ENCODE assay signal across 7 mouse cellular contexts in genomic region chr8:70166504-70167110, GRCm38 (mm10). TPM values are rescaled to one million over a fixed set of nuclear protein-coding genes. Genes with fewer than 3 reads are reported as not detected.
DNase-seq lines count a peak whose midpoint lies in the region; ATAC-seq and TF ChIP-seq lines count a peak whose summit lies in the region.

No protein-coding gene starts in this region.

- peak; percentile 90 for TF ChIP-seq CTCF in small intestine, adult 2 months (IDR thresholded peaks at IDR 0.05; ENCODE audit: extremely low read depth, insufficient read length, insufficient replicate concordance, low read depth, low read length)

- no peak overlapping the region for H3K27ac ChIP-seq in hindbrain, embryonic 12.5 days
- no peak overlapping the region for H3K27ac ChIP-seq in small intestine, adult 2 months (ENCODE audit: insufficient read depth, low read depth, low read length)

- H3K4me1 ChIP-seq in hindbrain, embryonic 12.5 days: peaks cover 3% of the 10 kb centered on the region; the same call in 1 of the 2 replicates
- peaks cover 16% of the 10 kb centered on the region for H3K4me1 ChIP-seq in small intestine, adult 2 months (ENCODE audit: control insufficient read depth, insufficient read depth, insufficient read length, low read length)

- peak overlapping the region; percentile 18; the same call in 1 of the 2 replicates for H3K9ac ChIP-seq in hindbrain, embryonic 12.5 days

- TF ChIP-seq POLR2A in small intestine, adult 2 months (IDR thresholded peaks at IDR 0.05; ENCODE audit: low read depth, low read length): no peak

- peaks cover 29% of the 10 kb centered on the region for H3K27me3 ChIP-seq in hindbrain, embryonic 12.5 days
- H3K27me3 ChIP-seq in small intestine, adult 2 months (ENCODE audit: control insufficient read depth, insufficient read depth, low read length): 0 out of 2 replicates have a peak, but pooled peaks cover 3% of the 10 kb centered on the region

- intact Hi-C loops in left cerebral cortex, postnatal 25 days (cut with DNase I): loop anchor here (1.0 to 2.0 kb wide), 2 partner anchors 79 to 248 kb away; no protein-coding TSS in a partner anchor

- H3K4me3 ChIP-seq in hindbrain, embryonic 12.5 days: peak overlapping the region; percentile 17; the same call in 1 of the 2 replicates
- peak overlapping the region; percentile 44 for H3K4me3 ChIP-seq in small intestine, adult 2 months (ENCODE audit: low read depth, low read length)

- 2% methylated on average over 18 of the region's 21 CpGs for WGBS in hindbrain, embryonic 12.5 days
- 3% methylated on average over 21 of the region's 21 CpGs for WGBS in small intestine, adult 2 months

- peak overlapping the region; percentile 51 for H3K4me2 ChIP-seq in hindbrain, embryonic 12.5 days (replicated peaks)

- ATAC-seq in frontal cortex, adult (ENCODE audit: low TSS enrichment): peak; percentile 66
- peak; percentile 81 for ATAC-seq in hindbrain, embryonic 12.5 days (ENCODE audit: low FRiP score)

- no peaks in the 10 kb centered on the region for H3K9me3 ChIP-seq in hindbrain, embryonic 12.5 days (replicated peaks)

- H3K36me3 ChIP-seq in hindbrain, embryonic 12.5 days: no peaks in the 10 kb centered on the region
- H3K36me3 ChIP-seq in small intestine, adult 2 months (ENCODE audit: control insufficient read depth, insufficient read depth, low read length): no peaks in the 10 kb centered on the region

- peak; percentile 70 for DNase-seq in WW6 (ENCODE audit: low read depth, low spot score)
- DNase-seq in cerebellum, adult 9-10 months: peak; percentile 65
- peak; percentile 26 to 27 for DNase-seq in left cerebral cortex, postnatal 25 days (ENCODE audit: low spot score in 2 of 2)
- peak; percentile 85 for DNase-seq in mesoderm, embryonic 11.5 days (ENCODE audit: low read depth, low spot score)

RNA-seq across cellular contexts. Expression of gene Tmem161a, which starts 5.5 kb away (rescaled TPM):
- polyA plus RNA-seq in hindbrain, embryonic 12.5 days (2016; fragmentation: Nextera tagmentation; extraction: Ambion mirVana): 43.9 and 47.9 TPM in 2 replicates
- 10 to 100 TPM; 44.1 to 50.8 TPM for total RNA-seq in left cerebral cortex, postnatal 25 days (2021)
- 66.9 and 89.5 TPM in 2 replicates for polyA plus RNA-seq in small intestine, adult 2 months (2012; rRNA removed)

RNA-seq across cellular contexts. Expression of gene Mef2b, which starts 27.1 kb away (rescaled TPM):
- polyA plus RNA-seq in hindbrain, embryonic 12.5 days (2016; fragmentation: Nextera tagmentation; extraction: Ambion mirVana): 0.32 and 0.70 TPM in 2 replicates
- under 1 TPM in 1 of 2 experiments, not detected in 1; 0.57 TPM for total RNA-seq in left cerebral cortex, postnatal 25 days (2021)
- polyA plus RNA-seq in small intestine, adult 2 months (2012; rRNA removed): 1.6 and 5.3 TPM in 2 replicates

RNA-seq across cellular contexts. Expression of gene Borcs8, which starts 27.3 kb away (rescaled TPM):
- polyA plus RNA-seq in hindbrain, embryonic 12.5 days (2016; fragmentation: Nextera tagmentation; extraction: Ambion mirVana): 38.2 and 42.1 TPM in 2 replicates
- 10 to 100 TPM; 46.8 to 51.0 TPM for total RNA-seq in left cerebral cortex, postnatal 25 days (2021)
- polyA plus RNA-seq in small intestine, adult 2 months (2012; rRNA removed): 43.3 and 83.7 TPM in 2 replicates

RNA-seq across cellular contexts. Expression of gene Rfxank, which starts 27.7 kb away (rescaled TPM):
- polyA plus RNA-seq in hindbrain, embryonic 12.5 days (2016; fragmentation: Nextera tagmentation; extraction: Ambion mirVana): 17.0 and 21.0 TPM in 2 replicates
- total RNA-seq in left cerebral cortex, postnatal 25 days (2021): 10 to 100 TPM; 10.2 to 12.4 TPM
- polyA plus RNA-seq in small intestine, adult 2 months (2012; rRNA removed): 23.9 and 44.9 TPM in 2 replicates

RNA-seq across cellular contexts. Expression of gene Nr2c2ap, which starts 35.5 kb away (rescaled TPM):
- polyA plus RNA-seq in hindbrain, embryonic 12.5 days (2016; fragmentation: Nextera tagmentation; extraction: Ambion mirVana): 24.7 and 27.2 TPM in 2 replicates
- 10 to 100 TPM; 21.7 to 21.9 TPM for total RNA-seq in left cerebral cortex, postnatal 25 days (2021)
- 4.9 and 9.2 TPM in 2 replicates for polyA plus RNA-seq in small intestine, adult 2 months (2012; rRNA removed)

Comparison
In these comparisons a context has a peak if more than half of its experiments do, and no peak if none do; other contexts are left out.
1. DNase-seq: peak in every context shown above with its lines; median percentile 85 in mesoderm, embryonic 11.5 days; 70 in WW6; 65 in cerebellum, adult 9-10 months; 26 in left cerebral cortex, postnatal 25 days.